Mouse (Mus musculus) forebrain, embryonic 16.5 days (tissue): ENCODE data around the gene Tmem203. TPM values are rescaled to one million over a fixed set of nuclear protein-coding genes. Genes with fewer than 3 reads are reported as not detected.

ENCODE experiments used
- ATAC-seq: fragments of 200-750 bp; cut with Nextera tagmentation; 2 replicates; pipeline ENCODE4 v1.8.0; 2017; ENCODE audit warnings: mild to moderate bottlenecking, moderate library complexity
- H3K27ac ChIP-seq: fragments of 300-500 bp; sonication (generic); 2 replicates; pipeline ENCODE4 v1.5.1; 2014; ENCODE audit warnings: low read length, control low read depth
- H3K27me3 ChIP-seq: fragments of 300-500 bp; sonication (generic); replicated peaks from 2 replicates; pipeline ENCODE4 v1.6.1; 2014; ENCODE audit warnings: low read length; ENCODE audit not compliant: control insufficient read depth, insufficient read depth
- H3K36me3 ChIP-seq: fragments of 300-500 bp; sonication (generic); 2 replicates; pipeline ENCODE4 v1.6.1; 2014; ENCODE audit not compliant: control insufficient read depth, insufficient read depth
- H3K4me1 ChIP-seq: fragments of 300-500 bp; sonication (generic); replicated peaks from 2 replicates; pipeline ENCODE4 v1.6.1; 2014; ENCODE audit warnings: low read length; ENCODE audit not compliant: control insufficient read depth, insufficient read depth
- H3K4me2 ChIP-seq: fragments of 300-500 bp; sonication (generic); 2 replicates; pipeline ENCODE4 v1.6.1; 2014; ENCODE audit warnings: mild to moderate bottlenecking, low read length, control low read depth
- H3K4me3 ChIP-seq: fragments of 300-500 bp; sonication (generic); replicated peaks from 2 replicates; pipeline ENCODE4 v1.5.1; 2014; ENCODE audit warnings: mild to moderate bottlenecking, low read length, control low read depth
- H3K9ac ChIP-seq: fragments of 300-500 bp; sonication (generic); replicated peaks from 2 replicates; pipeline ENCODE4 v1.6.1; 2014; ENCODE audit warnings: low read depth, low read length, control low read depth
- H3K9me3 ChIP-seq: fragments of 300-500 bp; sonication (generic); 2 replicates; pipeline ENCODE4 v1.6.1; 2016; ENCODE audit warnings: low read length; ENCODE audit not compliant: control insufficient read depth
- WGBS: fragments of 180-500 bp; shearing (Covaris S2); extraction: QIAGEN DNeasy Blood & Tissue Kit; methylation state at CpG from one replicate; pipeline ENCODE4 v1.1.7; 2014; 5-methylcytosine and 5-hydroxymethylcytosine counted together
- polyA plus RNA-seq: library from polyadenylated mRNA; unstranded; fragments of >200 nt; fragmentation: Nextera tagmentation; extraction: Ambion mirVana; gene quantifications from 2 replicates; pipeline ENCODE4 v1.2.1, GENCODE M21; 2015

Gene Tmem203
- polyA plus RNA-seq, 1 experiment from 2014 or later = 16.0 TPM

- Histone ChIP-seq H3K27ac (peak overlapping the region; percentile 90), H3K27me3 (no peaks in the 10 kb centered on the region), H3K36me3 (no peaks in the 10 kb centered on the region), H3K4me1 (peaks cover 16% of the 10 kb centered on the region), H3K9me3 (no peaks in the 10 kb centered on the region), H3K4me2 (peak overlapping the region; percentile 64), H3K9ac (peak overlapping the region; percentile 81), H3K4me3 (peak overlapping the region; percentile 93)
- ATAC-seq = peak; percentile 17
- 3% methylated on average over 47 of the region's 53 CpGs for WGBS
Measured at GRCm38 (mm10) chr2:25223681-25224491, 31.4 kb upstream of the Tmem203 start.

GRCm38 (mm10) chr2:25224492-25224765 is 30.8 kb upstream of the Tmem203 start, which contains the start of gene Tubb4b:
Gene Tubb4b (minus strand): TSS chr2:25224702.
- Histone ChIP-seq H3K27me3 (no peaks in the 10 kb centered on the region), H3K27ac (peak within 1 kb of the TSS; percentile 98), H3K4me3 (peak within 1 kb of the TSS; percentile 93), H3K36me3 (no peaks in the 10 kb centered on the region), H3K9me3 (no peaks in the 10 kb centered on the region), H3K4me1 (peaks cover 17% of the 10 kb centered on the region), H3K9ac (peak within 1 kb of the TSS; percentile 81), H3K4me2 (peak within 1 kb of the TSS; percentile 64)
- WGBS = 0% methylated on average over 17 of the region's 17 CpGs
- no peak for ATAC-seq

- Histone ChIP-seq H3K4me2 (peak overlapping the region; percentile 52), H3K36me3 (no peaks in the 10 kb centered on the region), H3K27me3 (no peaks in the 10 kb centered on the region), H3K9ac (peak overlapping the region; percentile 79), H3K9me3 (no peaks in the 10 kb centered on the region), H3K4me3 (peak overlapping the region; percentile 71), H3K27ac (peak overlapping the region; percentile 98), H3K4me1 (peaks cover 17% of the 10 kb centered on the region)
- peak; percentile 97 for ATAC-seq
- WGBS = 2% methylated on average over 41 of the region's 41 CpGs
Measured at GRCm38 (mm10) chr2:25224766-25225752, 30.2 kb upstream of the Tmem203 start.

GRCm38 (mm10) chr2:25225811-25226379 is 29.3 kb upstream of the Tmem203 start:
- H3K9me3 ChIP-seq = no peaks in the 10 kb centered on the region
- no peak overlapping the region; the same call in 1 of the 2 replicates for H3K9ac ChIP-seq
- H3K27me3 ChIP-seq = no peaks in the 10 kb centered on the region
- peaks cover 17% of the 10 kb centered on the region for H3K4me1 ChIP-seq
- WGBS = 72% methylated on average over 8 of the region's 8 CpGs
- H3K4me2 ChIP-seq = peak overlapping the region; percentile 52; the same call in 1 of the 2 replicates
- H3K36me3 ChIP-seq = no peaks in the 10 kb centered on the region
- peak overlapping the region; percentile 98; the same call in 1 of the 2 replicates for H3K27ac ChIP-seq
- no peak overlapping the region for H3K4me3 ChIP-seq
- no peak for ATAC-seq

GRCm38 (mm10) chr2:25226864-25227263 is 28.4 kb upstream of the Tmem203 start:
- no peak for ATAC-seq
- no peak overlapping the region for H3K9ac ChIP-seq
- no peaks in the 10 kb centered on the region for H3K36me3 ChIP-seq
- H3K27me3 ChIP-seq = no peaks in the 10 kb centered on the region
- H3K4me1 ChIP-seq = peaks cover 17% of the 10 kb centered on the region
- H3K9me3 ChIP-seq = no peaks in the 10 kb centered on the region
- WGBS = 79% methylated on average over 5 of the region's 5 CpGs
- H3K4me3 ChIP-seq = no peak overlapping the region
- no peak overlapping the region for H3K4me2 ChIP-seq
- H3K27ac ChIP-seq = no peak overlapping the region

GRCm38 (mm10) chr2:25227406-25227805 is 27.8 kb upstream of the Tmem203 start:
- Histone ChIP-seq H3K27me3 (no peaks in the 10 kb centered on the region), H3K9ac (no peak overlapping the region), H3K27ac (no peak overlapping the region), H3K9me3 (no peaks in the 10 kb centered on the region), H3K4me2 (no peak overlapping the region), H3K4me1 (peaks cover 17% of the 10 kb centered on the region), H3K36me3 (no peaks in the 10 kb centered on the region), H3K4me3 (no peak overlapping the region)
- 93% methylated on average over 4 of the region's 4 CpGs for WGBS
- ATAC-seq = no peak

GRCm38 (mm10) chr2:25228431-25228889 is 26.8 kb upstream of the Tmem203 start:
- H3K9me3 ChIP-seq = no peaks in the 10 kb centered on the region
- H3K4me2 ChIP-seq = peak overlapping the region; percentile 40
- no peak for ATAC-seq
- H3K4me1 ChIP-seq = peaks cover 12% of the 10 kb centered on the region
- H3K27me3 ChIP-seq = no peaks in the 10 kb centered on the region
- 0% methylated on average over 7 of the region's 7 CpGs for whole genome bisulfite sequencing
- H3K4me3 ChIP-seq = no peak overlapping the region
- peak overlapping the region; percentile 46; the same call in 1 of the 2 replicates for H3K27ac ChIP-seq
- 0 out of 2 replicates have a peak overlapping the region, but pooled peaks have one; percentile 9 for H3K9ac ChIP-seq
- no peaks in the 10 kb centered on the region for H3K36me3 ChIP-seq

- H3K9ac ChIP-seq = no peak overlapping the region
- no peak overlapping the region for H3K4me2 ChIP-seq
- ATAC-seq = no peak
- no peak overlapping the region for H3K27ac ChIP-seq
- no peak overlapping the region for H3K4me3 ChIP-seq
- H3K36me3 ChIP-seq = no peaks in the 10 kb centered on the region
- H3K27me3 ChIP-seq = no peaks in the 10 kb centered on the region
- H3K9me3 ChIP-seq = no peaks in the 10 kb centered on the region
- WGBS = 69% methylated on average over 6 of the region's 6 CpGs
- H3K4me1 ChIP-seq = peaks cover 8% of the 10 kb centered on the region
Measured at GRCm38 (mm10) chr2:25228995-25229530, 26.2 kb upstream of the Tmem203 start.
